Mouse (Mus musculus): ENCODE measurements at regions not wholly inside any gene's neighbourhood (a gene's known extent, or its start where the extent isn't known, plus 50 kb on each side); places are given as distances from the start of the nearest gene placed in this dataset.

DNA sequence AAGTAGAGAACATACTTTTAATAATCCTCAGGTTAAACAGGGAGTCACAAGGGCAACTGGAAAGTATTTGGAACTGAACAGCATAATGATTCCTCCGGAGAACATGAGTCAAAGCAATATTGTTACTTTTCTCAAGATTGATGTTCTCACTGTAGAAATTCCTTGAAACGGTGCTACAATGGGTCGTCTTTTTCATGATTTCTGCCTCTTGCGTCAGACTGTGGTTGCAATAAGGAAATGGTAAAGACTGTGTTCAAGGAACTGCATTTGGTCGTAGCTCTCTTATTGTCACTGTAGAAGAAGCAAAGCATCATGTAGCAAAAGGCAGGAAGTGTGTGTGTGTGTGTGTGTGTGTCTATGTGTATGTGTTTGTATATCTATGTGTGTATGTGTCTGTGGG is 294.6 kb upstream of the Actbl2 start:
- Histone ChIP-seq H3K9ac (ENCODE audit: insufficient read depth, low read depth) (no peak overlapping the region), H3K4me1 (ENCODE audit: control insufficient read depth in 1 of 2, insufficient read depth in 2 of 2) (peaks cover 0 to 7% of the 10 kb centered on the region in 2 experiments; a peak in 2 of 4 replicates), H3K27me3 (replicated peaks) (no peaks in the 10 kb centered on the region), H3K4me3 (replicated peaks in 1 of 3; ENCODE audit: low read depth in 2 of 3, low read length in 2 of 3, poor library complexity in 1 of 3) (no peak overlapping the region), H3K79me2 (replicated peaks; ENCODE audit: control insufficient read depth, extremely low read depth, insufficient read depth, poor library complexity, severe bottlenecking) (no peaks in the 10 kb centered on the region), H3K36me3 (replicated peaks in 1 of 2; ENCODE audit: control insufficient read depth in 1 of 2, insufficient read depth in 1 of 2, low read length in 1 of 2) (no peaks in the 10 kb centered on the region), H3K9me3 (replicated peaks; ENCODE audit: low read length) (peaks cover 7% of the 10 kb centered on the region), H3K4me2 (ENCODE audit: insufficient read depth, low read depth, poor library complexity, severe bottlenecking) (peak overlapping the region; percentile 11; the same call in 1 of the 2 replicates), H3K27ac (ENCODE audit: insufficient read depth, low read depth) (peak overlapping the region; percentile 25)
- in situ Hi-C loops (cut with MboI; ENCODE audit: low pct_ligation_motif_present, low pct_unique_long_range_greater_than_20kb, low sequenced_read_pairs) (loop anchor here (10.0 to 25.0 kb wide), 2 partner anchors 275 to 398 kb away; no protein-coding TSS in a partner anchor), dilution Hi-C loops (cut with MboI; ENCODE audit: extremely low pct_ligation_motif_present, extremely low pct_unique_long_range_greater_than_20kb, low sequenced_read_pairs) (no loop called here)
- DNase-seq (ENCODE audit: extremely low read depth) = no peak
- TF ChIP-seq POLR2A (IDR thresholded peaks at IDR 0.05; ENCODE audit: low read depth, low read length) = no peak
- TF ChIP-seq ZKSCAN1 (IDR thresholded peaks at IDR 0.05; ENCODE audit: borderline replicate concordance, low read depth, low read length) = no peak
- TF ChIP-seq SMC3 (IDR thresholded peaks at IDR 0.05; ENCODE audit: low read depth, low read length) = no peak
- TF ChIP-seq EP300 (IDR thresholded peaks at IDR 0.05; ENCODE audit: low read length) = 0 out of 2 replicates have a peak, but pooled peaks have one; percentile 21
- peak; percentile 37; the same call in 1 of the 2 replicates for TF ChIP-seq ELF1 (IDR thresholded peaks at IDR 0.05; ENCODE audit: low read depth, low read length)

DNA sequence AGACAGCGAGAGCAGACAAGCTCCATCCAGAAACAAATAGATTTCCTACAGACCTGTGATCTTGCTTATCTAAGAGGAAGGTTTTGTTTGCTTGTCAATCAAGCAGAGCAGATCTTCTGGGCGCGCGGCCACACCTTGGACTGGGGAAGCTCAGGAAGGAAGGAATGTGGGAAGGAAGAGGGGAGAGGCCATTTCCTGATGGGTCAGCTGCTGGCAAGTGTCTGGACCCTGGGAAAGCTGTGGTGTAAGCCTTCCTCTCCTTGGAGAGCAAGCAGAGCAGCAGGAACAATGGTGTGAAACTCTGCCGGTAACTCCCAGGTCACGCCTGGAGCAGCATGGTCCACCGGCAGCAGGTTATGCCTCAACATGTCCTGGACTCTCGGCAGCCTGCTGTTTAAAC is 287.7 kb upstream of the Actbl2 start:
- dilution Hi-C loops (cut with MboI; ENCODE audit: extremely low pct_ligation_motif_present, extremely low pct_unique_long_range_greater_than_20kb, low sequenced_read_pairs) = no loop called here
- TF ChIP-seq ZC3H11A (IDR thresholded peaks at IDR 0.05; ENCODE audit: low read depth, low read length) (no peak), CHD1 (IDR thresholded peaks at IDR 0.05; ENCODE audit: low read depth, low read length) (no peak), ZNF384 (IDR thresholded peaks at IDR 0.05; ENCODE audit: low read depth, low read length) (no peak), POLR2A (IDR thresholded peaks at IDR 0.05; ENCODE audit: low read depth, low read length) (no peak), NELFE (IDR thresholded peaks at IDR 0.05; ENCODE audit: low read depth, low read length) (no peak), BHLHE40 (IDR thresholded peaks at IDR 0.05; ENCODE audit: low read depth, low read length) (no peak), MXI1 (IDR thresholded peaks at IDR 0.05; ENCODE audit: low read depth, low read length) (no peak), USF2 (conservative IDR thresholded peaks at IDR 0.05; ENCODE audit: low read depth, low read length) (no peak), ETS1 (conservative IDR thresholded peaks at IDR 0.05; ENCODE audit: low read depth, low read length) (no peak), ZKSCAN1 (IDR thresholded peaks at IDR 0.05; ENCODE audit: borderline replicate concordance, low read depth, low read length) (no peak), EP300 (IDR thresholded peaks at IDR 0.05; ENCODE audit: low read length) (no peak), MEF2A (IDR thresholded peaks at IDR 0.05; ENCODE audit: borderline replicate concordance, low read depth, low read length) (no peak), IRF4 (IDR thresholded peaks at IDR 0.05; ENCODE audit: low read depth, low read length) (no peak), RCOR1 (conservative IDR thresholded peaks at IDR 0.05; ENCODE audit: low read depth, low read length) (no peak), KAT2A (IDR thresholded peaks at IDR 0.05; ENCODE audit: insufficient replicate concordance, low read length) (no peak), RAD21 (IDR thresholded peaks at IDR 0.05; ENCODE audit: low read depth, low read length) (no peak)
- Histone ChIP-seq H3K9ac (ENCODE audit: insufficient read depth, low read depth) (no peak overlapping the region), H3K27ac (ENCODE audit: insufficient read depth, low read depth) (no peak overlapping the region), H3K9me3 (replicated peaks; ENCODE audit: low read length) (peaks cover 6% of the 10 kb centered on the region), H3K36me3 (replicated peaks in 1 of 2; ENCODE audit: control insufficient read depth in 1 of 2, insufficient read depth in 1 of 2, low read length in 1 of 2) (no peaks in the 10 kb centered on the region), H3K4me2 (ENCODE audit: insufficient read depth, low read depth, poor library complexity, severe bottlenecking) (no peak overlapping the region), H3K27me3 (replicated peaks) (no peaks in the 10 kb centered on the region), H3K4me1 (ENCODE audit: control insufficient read depth in 1 of 2, insufficient read depth in 2 of 2) (peaks cover 4 to 24% of the 10 kb centered on the region in 2 experiments; a peak in 2 of 4 replicates), H3K4me3 (replicated peaks in 1 of 3; ENCODE audit: low read depth in 2 of 3, low read length in 2 of 3, poor library complexity in 1 of 3) (no peak overlapping the region), H3K79me2 (replicated peaks; ENCODE audit: control insufficient read depth, extremely low read depth, insufficient read depth, poor library complexity, severe bottlenecking) (no peaks in the 10 kb centered on the region)
- DNase-seq (ENCODE audit: extremely low read depth) = no peak
- in situ Hi-C loops (cut with MboI; ENCODE audit: low pct_ligation_motif_present, low pct_unique_long_range_greater_than_20kb, low sequenced_read_pairs) = loop anchor here (5.0 to 25.0 kb wide), 3 partner anchors 268 to 570 kb away; partner anchors contain the start of gene Plk2

Data from CH12.LX (cell line).